Mouse (Mus musculus): ENCODE measurements around the gene Sema5a. TPM values are rescaled to one million over a fixed set of nuclear protein-coding genes. Genes with fewer than 3 reads are reported as not detected.

Sema5a gene
- total RNA-seq, 4 experiments from 2014 or later = 4.2 to 8.8 (median 5.5) TPM

DNA sequence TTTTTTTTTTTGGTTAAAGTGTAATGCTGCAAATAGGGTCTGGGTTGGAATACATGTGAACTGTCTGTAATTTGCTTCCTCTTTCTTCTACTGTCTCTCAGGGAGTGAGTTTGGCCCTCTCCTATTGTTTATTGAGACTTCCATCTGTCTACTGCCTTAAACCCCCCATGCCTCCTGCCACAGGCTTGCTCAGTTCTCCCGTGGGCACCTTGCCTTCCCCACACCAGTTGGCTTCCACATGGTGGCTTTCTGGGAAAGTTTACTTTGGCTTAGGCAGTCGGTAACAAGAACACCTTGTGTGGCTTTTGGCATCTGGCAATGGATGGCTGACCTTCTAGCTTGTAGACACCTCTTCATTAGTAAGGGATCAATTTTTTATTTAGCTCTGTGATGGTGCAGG lies 10.2 kb downstream of the Sema5a start:
- DNase-seq (ENCODE audit: low spot score) = no peak

DNA sequence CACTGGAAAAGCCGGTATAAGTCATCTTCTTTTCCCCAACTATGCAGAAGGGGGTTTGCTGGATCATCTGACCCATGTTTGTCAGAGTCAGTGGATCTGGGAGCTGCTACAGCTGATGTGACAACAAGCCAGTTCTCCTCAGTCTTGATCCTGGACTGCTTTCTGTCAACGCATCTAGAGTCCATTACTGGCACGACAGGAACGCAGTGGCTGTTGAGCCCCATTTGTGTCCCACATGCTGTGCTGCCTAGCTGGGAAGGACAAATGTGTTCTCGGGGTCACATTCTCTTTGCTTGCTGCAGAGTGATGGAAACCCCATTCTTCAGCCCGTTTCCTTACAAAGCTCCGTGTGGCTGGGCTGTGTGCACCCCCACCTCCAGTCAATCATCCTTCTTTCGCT lies 12.7 kb downstream of the Sema5a start:
- DNase-seq (ENCODE audit: low spot score) = no peak

DNA sequence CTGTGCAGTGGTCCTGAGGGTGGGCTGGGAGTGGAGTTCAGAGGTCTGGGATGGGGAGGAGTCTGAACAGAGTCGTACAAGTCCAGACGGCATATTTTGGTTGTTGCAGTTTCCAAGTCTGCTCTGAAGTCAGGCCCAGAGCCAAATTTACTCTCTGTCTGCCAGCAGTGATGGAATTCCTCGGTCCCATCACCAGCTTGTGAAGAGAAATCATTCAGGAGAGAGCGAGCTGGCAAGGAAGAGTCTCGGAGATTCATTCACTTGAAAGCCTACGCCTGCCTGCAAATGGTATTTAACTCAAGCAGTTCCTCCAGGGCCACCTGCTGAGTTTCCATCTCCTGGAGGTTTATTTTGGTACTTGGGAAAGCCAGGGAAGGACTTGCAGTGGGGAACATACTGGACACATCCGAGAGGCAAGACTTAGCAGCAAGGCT lies 13.3 kb downstream of the Sema5a start:
- DNase-seq (ENCODE audit: low spot score) = peak; percentile 27

- no peak for DNase-seq (ENCODE audit: low spot score)
These were observed 14.9 kb downstream of the Sema5a start for GRCm38 (mm10) chr15:32259362-32260096.

DNA sequence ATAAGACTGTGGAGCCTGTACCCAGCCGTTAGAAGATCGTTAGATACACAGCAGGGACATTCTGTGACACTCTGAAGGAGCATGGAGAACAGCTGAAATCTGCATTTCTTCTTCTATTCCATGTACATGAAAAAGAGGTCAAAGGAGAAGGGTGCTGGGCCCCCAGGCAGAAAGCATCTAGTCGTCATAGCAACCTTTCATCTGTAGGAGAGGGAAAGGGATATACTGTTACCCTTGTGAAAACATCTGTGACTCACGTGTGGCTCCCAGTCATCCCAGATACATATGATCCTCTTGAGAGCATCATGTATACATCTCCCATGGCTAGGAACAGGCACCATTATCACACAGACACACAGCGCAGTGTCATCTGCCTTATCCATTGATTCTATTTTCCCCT lies 16.3 kb downstream of the Sema5a start:
- DNase-seq (ENCODE audit: low spot score) = no peak

DNA sequence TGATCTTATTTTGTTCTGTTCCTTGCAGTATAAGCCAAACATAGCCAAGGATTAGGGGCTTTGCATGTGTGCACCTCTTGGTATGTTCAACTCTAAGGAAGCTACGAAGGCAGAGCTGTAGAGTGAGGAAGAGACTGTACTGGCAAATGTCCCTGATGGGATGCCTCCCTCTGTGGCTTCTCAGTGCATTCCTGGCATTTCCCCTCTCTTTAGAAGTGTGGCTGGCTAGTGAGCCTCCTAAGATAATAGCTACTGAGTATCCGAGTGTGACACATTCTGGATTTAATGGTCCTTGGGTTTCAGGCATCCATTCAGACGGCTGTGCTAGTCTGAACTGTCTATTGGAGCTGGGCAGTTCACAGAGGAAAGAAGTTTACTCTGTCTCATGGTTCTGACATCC lies 19.0 kb downstream of the Sema5a start:
- no peak for DNase-seq (ENCODE audit: low spot score)

- no peak for DNase-seq (ENCODE audit: low spot score)
These were observed 20.3 kb downstream of the Sema5a start for GRCm38 (mm10) chr15:32264822-32265377.

- peak; percentile 46 for DNase-seq (ENCODE audit: low spot score)
These were observed 20.8 kb downstream of the Sema5a start for GRCm38 (mm10) chr15:32265378-32265934.

- no peak for DNase-seq (ENCODE audit: low spot score)
These were observed 21.7 kb downstream of the Sema5a start for GRCm38 (mm10) chr15:32266122-32266820.

DNA sequence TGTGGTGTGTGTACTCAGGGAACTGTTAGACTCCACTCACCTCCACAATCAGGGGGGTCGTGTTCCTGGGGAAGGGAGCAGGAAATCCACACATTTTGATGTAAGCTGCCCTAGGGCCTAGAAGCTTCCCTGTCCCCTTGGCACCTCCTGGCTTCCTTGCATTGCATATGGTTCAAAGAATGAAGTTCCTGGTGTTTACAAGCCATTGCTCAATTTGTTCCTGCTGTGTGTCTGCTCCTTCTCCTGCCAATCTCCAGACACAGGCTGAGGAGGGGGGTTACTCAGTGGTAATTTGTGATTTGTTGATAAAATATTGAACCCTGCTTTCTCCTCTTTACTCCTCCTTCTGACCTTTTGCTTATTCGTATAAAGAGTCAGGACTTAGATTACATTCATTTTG lies 25.5 kb downstream of the Sema5a start:
- no peak for DNase-seq (ENCODE audit: low spot score)

GRCm38 (mm10) chr15:32273925-32274324 lies 29.3 kb downstream of the Sema5a start:
- peak; percentile 52 for DNase-seq (ENCODE audit: low spot score)

DNA sequence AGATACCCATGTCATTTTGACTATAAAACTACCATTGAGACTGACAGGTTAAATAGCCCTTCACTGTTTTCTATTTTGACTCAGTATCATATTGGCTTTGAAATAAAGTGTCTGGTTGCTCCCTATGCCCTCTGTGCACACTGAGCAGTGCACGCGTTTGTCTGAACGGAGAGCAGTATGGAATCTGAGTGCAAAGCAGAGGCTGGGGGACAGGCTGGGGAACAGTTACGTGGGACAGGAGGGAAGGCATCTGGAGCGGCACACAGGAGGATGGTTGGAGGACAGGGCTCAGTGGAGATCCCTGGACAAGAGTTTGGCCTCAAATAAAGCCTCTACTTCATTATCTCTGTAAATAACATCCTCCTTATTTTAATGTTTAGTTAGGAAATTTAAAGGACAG lies 30.4 kb downstream of the Sema5a start:
- no peak for DNase-seq (ENCODE audit: low spot score)

GRCm38 (mm10) chr15:32278600-32278999 lies 34.0 kb downstream of the Sema5a start:
- DNase-seq (ENCODE audit: low spot score) = no peak

DNA sequence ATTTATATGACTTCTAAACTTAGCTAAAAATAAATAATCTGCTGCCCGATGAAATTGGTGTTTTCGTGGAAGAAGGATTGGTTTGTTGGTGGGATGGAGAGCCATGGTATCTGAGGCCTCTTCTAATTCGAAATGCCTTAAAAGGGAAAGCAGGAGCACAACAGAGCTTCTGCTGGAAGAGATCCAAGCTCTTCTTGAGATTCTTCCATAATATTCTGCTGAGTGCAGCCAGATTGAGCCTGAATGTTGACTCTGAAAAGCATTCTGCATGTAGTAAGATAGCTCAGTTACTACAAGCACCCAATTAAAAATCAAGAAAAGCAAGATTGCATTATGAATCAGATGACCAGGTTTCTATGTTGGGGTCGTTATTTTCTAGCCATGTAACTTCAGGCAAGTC lies 36.8 kb downstream of the Sema5a start:
- DNase-seq (ENCODE audit: low spot score) = peak; percentile 30

- DNase-seq (ENCODE audit: low spot score) = no peak
These were observed 40.1 kb downstream of the Sema5a start for GRCm38 (mm10) chr15:32284688-32285087.

GRCm38 (mm10) chr15:32286296-32286695 lies 41.7 kb downstream of the Sema5a start:
- peak; percentile 42 for DNase-seq (ENCODE audit: low spot score)

DNA sequence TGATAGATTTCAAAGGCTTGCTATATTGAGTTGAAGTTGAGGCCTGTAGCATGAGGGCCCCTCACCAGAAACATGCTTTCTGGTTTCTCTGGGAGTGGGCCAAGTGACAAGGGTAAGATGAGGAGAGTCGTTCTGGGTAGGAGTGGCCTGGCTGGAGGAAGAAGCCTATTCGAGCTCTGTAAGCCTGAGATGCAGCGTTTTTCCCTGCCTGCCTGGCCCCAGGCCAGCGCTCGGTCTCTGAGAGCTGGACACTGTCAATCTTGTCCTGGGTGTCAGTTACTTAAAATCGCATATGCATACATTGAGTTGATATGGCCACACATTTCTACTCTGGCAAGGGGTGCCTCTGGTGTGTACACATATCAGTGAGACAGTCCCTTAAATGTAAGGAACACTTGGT lies 43.9 kb downstream of the Sema5a start:
- peak; percentile 19 for DNase-seq (ENCODE audit: low spot score)

DNA sequence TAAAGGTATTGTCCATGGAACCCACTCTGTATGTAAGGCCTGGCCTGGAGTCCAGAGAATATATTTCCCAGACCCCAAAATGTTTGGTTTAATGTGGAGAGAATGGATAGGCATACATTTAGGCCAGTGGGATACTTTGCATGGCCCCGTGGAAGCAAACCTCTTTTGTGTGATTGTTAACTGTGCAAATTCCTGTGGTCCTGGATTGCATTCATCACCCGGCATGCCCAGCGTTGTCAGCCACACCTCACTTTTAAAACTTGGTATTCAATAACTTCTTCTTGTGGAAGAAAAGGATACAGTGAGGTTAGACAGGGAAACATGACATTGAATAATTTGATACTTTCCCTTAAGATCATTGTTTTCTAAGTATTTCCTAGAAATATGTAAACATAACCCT lies 46.4 kb downstream of the Sema5a start:
- no peak for DNase-seq (ENCODE audit: low spot score)

- no peak for DNase-seq (ENCODE audit: low spot score)
These were observed 51.9 kb downstream of the Sema5a start for GRCm38 (mm10) chr15:32296523-32296922.

GRCm38 (mm10) chr15:32297266-32297665 lies 52.7 kb downstream of the Sema5a start:
- DNase-seq (ENCODE audit: low spot score) = no peak

DNA sequence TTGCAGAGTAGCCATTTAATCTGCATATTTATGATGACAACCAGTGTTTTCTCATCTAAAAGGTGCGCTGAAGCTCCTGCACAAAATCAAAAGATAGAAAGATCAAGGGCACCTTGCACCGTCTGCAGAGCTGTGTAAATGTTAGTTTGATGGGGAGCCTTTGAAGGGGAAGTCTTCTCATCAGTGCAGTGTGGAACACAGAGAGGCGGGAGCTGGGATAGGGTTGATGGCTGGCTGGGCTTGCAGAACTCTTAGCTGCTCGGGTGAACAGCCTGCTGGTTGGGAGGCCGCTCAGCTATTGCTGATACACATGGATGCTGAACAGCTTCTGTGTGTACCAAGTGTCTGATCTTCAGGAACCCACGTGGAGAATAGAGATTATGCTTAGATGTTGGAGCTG lies 53.9 kb downstream of the Sema5a start:
- no peak for DNase-seq (ENCODE audit: low spot score)

DNA sequence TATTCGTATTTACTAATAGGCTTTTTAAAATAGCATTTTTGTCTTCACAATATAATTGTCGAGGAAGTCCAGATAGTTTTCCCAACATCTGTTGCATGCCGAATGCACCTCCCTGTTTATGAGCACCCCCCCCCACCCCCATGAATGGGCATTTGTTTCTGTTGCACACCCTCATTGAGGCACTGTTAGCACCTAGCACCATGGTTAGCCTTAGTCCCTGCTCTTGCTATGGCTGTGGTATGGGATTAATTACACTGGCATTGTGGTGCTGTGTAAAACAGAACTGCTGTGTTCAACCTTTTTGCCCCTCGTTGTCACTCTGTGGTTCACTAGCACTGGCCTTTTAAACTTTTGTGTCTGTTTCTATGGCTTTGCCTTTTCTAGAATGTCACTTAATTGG lies 56.4 kb downstream of the Sema5a start:
- no peak for DNase-seq (ENCODE audit: low spot score)
